Mouse (Mus musculus) brain, embryonic 18.5 days (tissue): ENCODE measurements at regions not wholly inside any gene's neighbourhood (a gene's known extent, or its start where the extent isn't known, plus 50 kb on each side); places are given as distances from the start of the nearest gene placed in this dataset.
"Not testable (repeated sequence)": the region's sequence is repeated elsewhere in the genome, so short reads cannot be mapped to it uniquely, and the experiment has no call there.

Experiments
- DNase-seq: peaks from one replicate; pipeline ENCODE4 v3.0.0-alpha.2; 2012; ENCODE audit warnings: low read depth, low spot score

GRCm38 (mm10) chr14:87215099-87215498, 74.1 kb upstream of the Diaph3 start:
- peak; percentile 47 for DNase-seq

GRCm38 (mm10) chr14:87217042-87217441, 76.0 kb upstream of the Diaph3 start:
- DNase-seq, result no peak

GRCm38 (mm10) chr14:87219975-87220374, 78.9 kb upstream of the Diaph3 start:
- DNase-seq, result no peak

GRCm38 (mm10) chr14:87224870-87225269, 83.8 kb upstream of the Diaph3 start:
- DNase-seq, result no peak

GRCm38 (mm10) chr14:87249258-87249657, 108.2 kb upstream of the Diaph3 start:
- DNase-seq, result no peak

GRCm38 (mm10) chr14:87255484-87256208, 114.6 kb upstream of the Diaph3 start:
- no peak for DNase-seq

- DNase-seq, result no peak
These were observed 120.7 kb upstream of the Diaph3 start for GRCm38 (mm10) chr14:87261726-87262125.

GRCm38 (mm10) chr14:87264826-87265225, 123.8 kb upstream of the Diaph3 start:
- DNase-seq, result no peak

- peak; percentile 14 for DNase-seq
These were observed 125.3 kb upstream of the Diaph3 start for GRCm38 (mm10) chr14:87266309-87266708.

- not testable (repeated sequence) for DNase-seq
These were observed 127.2 kb upstream of the Tdrd3 start for GRCm38 (mm10) chr14:87289266-87289665.

- DNase-seq, result no peak
These were observed 126.7 kb upstream of the Tdrd3 start for GRCm38 (mm10) chr14:87289708-87290243.

GRCm38 (mm10) chr14:87295206-87295605, 121.2 kb upstream of the Tdrd3 start:
- no peak for DNase-seq

GRCm38 (mm10) chr14:87297160-87297559, 119.3 kb upstream of the Tdrd3 start:
- DNase-seq, result no peak

- no peak for DNase-seq
These were observed 115.6 kb upstream of the Tdrd3 start for GRCm38 (mm10) chr14:87300838-87301237.

GRCm38 (mm10) chr14:87301564-87301963, 114.9 kb upstream of the Tdrd3 start:
- DNase-seq, result no peak

- no peak for DNase-seq
These were observed 111.0 kb upstream of the Tdrd3 start for GRCm38 (mm10) chr14:87305481-87305880.

GRCm38 (mm10) chr14:87306011-87306410, 110.4 kb upstream of the Tdrd3 start:
- DNase-seq, result no peak

GRCm38 (mm10) chr14:87308016-87308415, 108.4 kb upstream of the Tdrd3 start:
- no peak for DNase-seq

- DNase-seq, result no peak
These were observed 104.1 kb upstream of the Tdrd3 start for GRCm38 (mm10) chr14:87312318-87312717.

- peak; percentile 71 for DNase-seq
These were observed 101.3 kb upstream of the Tdrd3 start for GRCm38 (mm10) chr14:87314999-87315732.

- DNase-seq, result no peak
These were observed 88.6 kb upstream of the Tdrd3 start for GRCm38 (mm10) chr14:87327841-87328240.

- peak; percentile 64 for DNase-seq
These were observed 78.4 kb upstream of the Tdrd3 start for GRCm38 (mm10) chr14:87337950-87338526.
